Mouse (Mus musculus) G1E (cell line): ENCODE results near the gene Lgals4.

ENCODE experiments used
- CTCF ChIP-seq: IDR thresholded peaks from 2 replicates; pipeline ENCODE4 v1.5.1; 2012; ENCODE audit warnings: low read depth, low read length, inconsistent platforms, mixed read lengths
- GATA1 ChIP-seq: IDR thresholded peaks from 2 replicates; pipeline ENCODE4 v1.6.1; 2012; ENCODE audit warnings: borderline replicate concordance, low read length, inconsistent platforms, mixed read lengths
- GATA2 ChIP-seq: IDR thresholded peaks from 2 replicates; pipeline ENCODE4 v1.6.1; 2012; ENCODE audit warnings: low read depth, low read length, inconsistent platforms, borderline replicate concordance
- POLR2AphosphoS5 ChIP-seq: IDR thresholded peaks from 2 replicates; pipeline ENCODE4 v1.6.1; 2012; ENCODE audit warnings: low read depth, low read length, inconsistent platforms; ENCODE audit not compliant: insufficient replicate concordance
- TAL1 ChIP-seq: conservative IDR thresholded peaks from 2 replicates; pipeline ENCODE4 v1.6.1; 2012; ENCODE audit warnings: low read depth, low read length, inconsistent platforms, mixed read lengths

DNA sequence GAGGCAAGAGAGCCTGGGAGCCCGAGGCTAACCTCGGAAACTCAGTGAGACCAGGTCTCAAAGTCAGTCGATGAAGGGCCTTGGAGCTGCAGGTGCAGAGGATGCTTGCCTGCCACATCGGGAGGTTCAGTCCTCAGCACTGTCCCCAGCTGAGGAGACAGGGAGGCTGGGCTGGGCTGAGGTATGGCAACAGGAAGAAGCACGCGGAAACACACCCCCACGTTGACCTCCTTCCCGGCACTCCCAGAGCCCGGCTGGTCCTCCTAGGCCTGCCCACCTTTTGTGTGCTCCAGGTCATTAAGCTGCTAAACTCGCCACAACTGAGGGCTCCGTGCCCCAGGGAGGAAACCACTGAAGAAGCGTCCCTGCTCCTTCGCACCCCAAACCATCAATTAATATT lies 47.5 kb downstream of the Lgals4 start, which contains the start of gene Capn12:
- no peak for TF ChIP-seq CTCF
- TF ChIP-seq TAL1, result no peak
- TF ChIP-seq POLR2AphosphoS5, result no peak
- TF ChIP-seq GATA1, result no peak
- no peak for TF ChIP-seq GATA2
